Mouse (Mus musculus) heart, postnatal 36 days (tissue): ENCODE measurements around the gene Pgbd5. TPM values are rescaled to one million over a fixed set of nuclear protein-coding genes. Genes with fewer than 3 reads are reported as not detected.

Experiments used
- DNase-seq, 2 experiments: peaks; one replicate each; pipeline ENCODE4 v3.0.0; 2021 to 2022
- intact Hi-C: fragments of 180-260 bp; cut with DNase I; formaldehyde crosslinking; loops from one replicate; pipeline ENCODE4 v1.15.1; 2025
- total RNA-seq, 2 experiments: library from RNA; stranded (reverse); gene quantifications; 2 replicates each; pipeline ENCODE4 v1.2.3; 2021

Gene Pgbd5
- total RNA-seq, 2 experiments from 2014 or later = 0.68 to 0.80 TPM

DNA sequence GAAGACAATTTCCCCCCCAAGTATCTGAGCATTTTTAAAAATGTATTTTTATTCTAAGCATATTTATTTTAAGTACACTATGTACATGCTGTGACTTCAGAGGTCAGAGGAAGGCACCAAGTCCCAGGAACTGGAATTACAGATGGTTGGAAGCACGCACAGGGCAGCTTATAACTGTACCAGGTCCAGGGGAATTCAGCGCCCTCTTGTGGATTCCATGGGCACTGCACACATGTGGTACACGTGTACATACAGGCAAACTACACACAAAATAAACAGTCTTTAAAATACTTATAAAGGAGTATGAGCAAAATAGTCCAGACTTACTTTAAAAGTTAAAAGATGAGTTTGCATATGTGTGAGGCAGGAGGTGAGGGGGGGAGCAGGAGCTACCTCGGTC is 45.5 kb downstream of the Pgbd5 start:
- DNase-seq = no peak
- intact Hi-C loops = no loop called here

- intact Hi-C loops = no loop called here
- DNase-seq = no peak
These were observed 46.4 kb downstream of the Pgbd5 start for GRCm38 (mm10) chr8:124393013-124393412.

GRCm38 (mm10) chr8:124392271-124393012 is 47.0 kb downstream of the Pgbd5 start:
- intact Hi-C loops = no loop called here
- DNase-seq = no peak

DNA sequence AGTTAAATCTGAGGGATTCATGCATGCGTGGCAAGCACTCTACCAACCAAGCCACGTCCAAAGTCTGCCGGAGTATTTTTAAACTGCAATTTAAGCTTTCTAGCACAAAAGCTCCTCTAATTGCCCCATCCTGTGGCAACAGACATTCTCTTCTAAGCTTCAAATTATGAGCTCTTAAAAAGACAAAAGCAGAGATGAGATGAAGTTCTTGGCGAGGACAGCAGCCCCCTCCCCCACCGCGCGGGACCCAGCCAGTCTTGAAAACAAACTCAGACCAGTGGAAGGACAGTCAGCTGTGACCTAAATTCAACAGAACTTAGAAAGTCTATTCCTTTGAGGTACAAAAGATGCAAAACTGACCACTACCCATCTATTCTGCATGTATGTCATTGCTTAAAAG is 48.3 kb downstream of the Pgbd5 start:
- intact Hi-C loops = no loop called here
- no peak for DNase-seq

GRCm38 (mm10) chr8:124389495-124389894 is 50.0 kb downstream of the Pgbd5 start:
- DNase-seq = no peak
- intact Hi-C loops = no loop called here

DNA sequence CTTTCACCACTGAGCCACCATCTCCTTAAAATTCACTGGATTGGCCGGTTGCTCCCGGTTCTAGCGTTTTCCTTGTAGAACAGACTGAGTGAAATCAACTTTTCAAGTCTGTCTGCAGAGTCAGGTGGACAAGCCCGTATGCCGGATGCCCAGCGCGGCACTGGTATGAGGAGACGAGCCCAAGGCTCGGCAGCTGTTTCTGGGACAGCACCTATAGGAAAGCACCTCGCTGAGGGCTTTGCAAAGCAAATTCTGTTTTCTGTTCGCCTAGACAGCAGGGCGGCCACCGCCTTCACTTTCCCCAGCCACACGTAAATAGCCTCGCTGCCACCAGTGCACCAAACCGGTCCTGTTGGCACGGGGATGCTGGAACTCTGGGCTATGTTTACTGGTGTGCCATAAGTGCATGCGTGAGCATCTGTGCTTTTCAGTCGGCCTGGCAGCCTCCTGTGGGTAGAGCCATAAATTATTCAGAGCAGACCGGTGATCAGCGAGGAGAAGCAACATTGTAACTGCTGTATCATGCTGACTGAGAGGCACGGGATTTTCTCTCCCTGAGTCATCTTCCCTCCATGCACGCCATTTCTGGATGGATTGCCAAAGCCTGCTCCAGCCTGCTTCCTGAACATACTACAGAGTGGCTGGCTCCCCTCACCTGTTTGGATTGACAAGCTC is 53.1 kb downstream of the Pgbd5 start:
- intact Hi-C loops = no loop called here
- no peak for DNase-seq

DNA sequence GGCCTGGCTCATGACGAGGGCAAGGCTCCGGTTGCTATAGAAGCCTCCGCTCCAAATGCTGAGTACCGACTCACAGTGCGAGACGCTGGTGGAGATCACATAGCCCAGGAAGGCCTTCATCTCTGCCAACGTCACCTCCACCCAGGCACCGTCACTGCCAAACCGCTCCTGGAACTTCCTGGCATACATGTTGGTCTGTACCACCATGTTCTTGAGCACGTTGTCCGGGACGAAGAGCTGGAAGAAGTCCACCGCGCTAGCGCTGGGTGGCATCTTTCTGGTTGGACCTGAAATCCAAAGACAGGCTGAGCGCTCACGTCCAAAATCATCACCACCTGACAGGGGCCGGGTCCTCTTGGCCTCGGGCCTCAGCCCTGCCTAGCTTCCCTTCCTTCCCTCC is 55.1 kb downstream of the Pgbd5 start:
- intact Hi-C loops = no loop called here
- DNase-seq = no peak

DNA sequence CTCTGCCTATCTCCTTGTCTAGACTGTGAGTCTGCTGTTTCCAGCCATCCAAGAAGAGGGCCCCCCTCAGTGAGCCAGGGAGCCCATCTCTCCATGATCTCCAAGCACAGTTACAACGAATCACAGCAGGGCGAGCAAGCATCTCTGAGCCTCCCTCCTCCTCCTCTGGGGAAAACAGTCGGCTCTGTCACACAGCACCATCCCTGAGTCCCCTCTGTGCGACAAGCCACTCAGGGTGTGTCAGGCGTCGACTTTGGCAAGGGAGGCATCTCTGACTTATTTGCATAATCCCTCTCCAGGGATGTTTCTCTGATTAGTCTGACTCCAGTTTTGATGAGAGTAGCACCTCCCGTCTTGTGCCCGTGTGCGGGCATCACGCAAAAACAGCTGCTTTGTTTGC is 57.2 kb downstream of the Pgbd5 start:
- intact Hi-C loops = no loop called here
- no peak for DNase-seq

- DNase-seq = no peak
- intact Hi-C loops = no loop called here
These were observed 60.2 kb downstream of the Pgbd5 start for GRCm38 (mm10) chr8:124379289-124379688.

- intact Hi-C loops = no loop called here
- DNase-seq = no peak
These were observed 63.1 kb downstream of the Pgbd5 start for GRCm38 (mm10) chr8:124376406-124376805.

DNA sequence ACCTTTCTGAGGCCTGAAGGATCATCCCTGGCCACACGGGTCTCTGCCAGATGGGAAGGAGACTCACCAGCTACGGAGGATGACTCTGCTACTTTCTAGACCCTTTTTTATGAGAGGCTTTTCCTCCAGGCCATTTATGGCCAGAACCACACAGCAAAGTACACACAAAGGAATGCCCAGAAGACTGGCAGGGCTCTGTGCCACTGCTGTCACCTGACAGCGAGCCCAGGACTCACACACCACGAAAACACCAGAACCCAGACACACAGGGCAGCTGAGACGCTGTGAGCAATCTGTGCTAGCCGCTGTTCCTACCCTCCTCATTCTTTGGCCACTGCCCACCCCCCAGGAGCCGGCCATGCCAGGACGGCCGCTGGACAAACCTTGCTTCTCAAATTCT is 63.7 kb downstream of the Pgbd5 start:
- intact Hi-C loops = no loop called here
- DNase-seq = no peak

GRCm38 (mm10) chr8:124375168-124375567 is 64.3 kb downstream of the Pgbd5 start:
- DNase-seq = no peak
- intact Hi-C loops = no loop called here

DNA sequence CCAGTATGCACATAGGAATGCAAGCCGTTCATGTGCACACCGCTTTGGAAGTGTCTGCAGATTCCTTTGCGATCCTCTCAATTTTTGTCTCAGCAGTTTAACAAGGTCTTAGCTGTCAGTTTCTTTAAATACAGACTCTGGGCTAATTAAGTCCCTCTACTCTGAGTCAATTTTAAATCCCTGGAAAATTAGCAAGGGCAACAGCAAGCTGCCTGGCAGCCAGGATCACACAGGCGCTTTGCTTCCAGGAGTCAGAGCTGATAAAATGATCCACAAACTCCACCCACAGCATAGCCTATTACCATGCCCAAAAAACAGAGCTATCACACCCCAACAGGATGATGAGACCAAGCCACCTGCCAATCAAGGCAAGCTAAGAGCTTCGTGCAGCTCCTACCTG is 65.7 kb downstream of the Pgbd5 start:
- DNase-seq = no peak
- intact Hi-C loops = no loop called here

DNA sequence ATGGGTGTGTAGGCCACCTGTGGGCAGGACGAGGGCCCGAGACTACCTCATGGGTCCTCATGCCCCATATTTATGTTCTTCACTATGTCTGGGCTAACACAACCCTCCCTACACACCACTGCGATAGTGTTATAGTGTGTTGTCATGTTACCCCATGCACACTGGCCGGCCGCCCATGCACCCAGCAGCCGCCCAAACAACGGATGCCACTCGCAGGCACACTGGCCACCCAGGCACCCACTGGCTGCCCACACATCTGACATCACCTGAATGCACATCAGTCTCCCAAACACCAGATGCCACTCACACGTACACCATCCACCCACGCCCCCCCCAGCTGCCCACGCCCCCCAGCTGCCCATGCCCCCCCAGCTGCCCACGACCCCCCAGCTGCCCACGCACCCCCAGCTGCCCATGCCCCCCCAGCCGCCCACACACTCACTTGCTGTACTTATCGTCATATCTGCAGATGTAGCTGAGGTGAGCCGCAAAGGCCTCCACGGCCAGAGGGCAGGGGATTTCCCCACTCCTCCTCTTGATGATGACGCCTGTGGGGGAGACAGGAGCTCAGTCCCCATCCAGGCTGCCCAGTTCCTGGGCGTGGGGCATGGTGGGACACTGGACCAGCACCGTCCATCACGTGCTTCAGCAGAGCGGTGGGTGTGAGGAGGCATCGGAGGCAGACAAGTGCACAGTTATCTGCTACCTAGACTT is 67.9 kb downstream of the Pgbd5 start:
- intact Hi-C loops = no loop called here

GRCm38 (mm10) chr8:124370422-124371183 is 68.9 kb downstream of the Pgbd5 start:
- no peak for DNase-seq
- intact Hi-C loops = no loop called here

More for the DNA sequence above, 67.9 kb downstream of the Pgbd5 start:
- DNase-seq = no peak

DNA sequence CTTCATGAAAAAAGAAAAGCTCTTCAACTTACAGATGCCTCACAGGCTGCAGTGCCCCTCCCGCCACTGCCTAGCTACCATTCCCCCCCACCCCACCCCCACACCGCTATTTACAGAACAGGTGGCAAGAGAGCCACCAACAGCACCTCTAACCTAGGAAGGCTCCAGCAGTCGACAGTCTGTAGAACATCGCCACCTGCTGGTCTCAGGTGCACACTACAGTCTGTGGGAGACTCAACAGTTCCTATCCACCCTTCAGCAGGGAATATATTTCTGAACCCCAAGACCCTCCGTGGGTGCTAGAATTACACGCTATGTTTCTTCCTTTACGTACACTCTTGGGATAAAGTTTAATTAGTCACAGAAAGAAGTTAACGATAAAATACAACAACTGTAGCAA is 71.2 kb downstream of the Pgbd5 start:
- DNase-seq = peak; percentile 60 to 74
- intact Hi-C loops = no loop called here

DNA sequence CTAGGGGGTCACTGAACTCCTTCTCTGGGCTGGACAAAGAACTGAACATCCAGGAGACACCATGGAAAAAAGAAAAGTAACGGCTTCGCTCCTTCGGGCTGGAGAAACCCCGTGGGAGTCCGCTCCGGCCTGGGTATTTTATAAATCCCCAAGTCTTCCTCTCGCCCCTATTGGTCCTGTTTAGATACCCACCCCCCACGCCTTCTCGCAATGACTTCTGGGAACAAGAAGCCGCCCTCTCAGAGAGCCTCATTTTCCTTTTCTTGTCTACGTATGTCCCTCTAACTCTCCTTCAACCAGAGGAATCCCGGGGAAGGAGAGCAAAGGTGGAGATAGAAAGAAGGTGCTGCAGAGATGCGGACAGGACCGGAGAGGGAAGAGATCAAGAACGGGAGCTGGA is 76.1 kb downstream of the Pgbd5 start:
- no peak for DNase-seq
- intact Hi-C loops = no loop called here

GRCm38 (mm10) chr8:124362589-124362988 is 76.9 kb downstream of the Pgbd5 start:
- intact Hi-C loops = no loop called here

GRCm38 (mm10) chr8:124361773-124362427 is 77.6 kb downstream of the Pgbd5 start:
- DNase-seq = no peak
- intact Hi-C loops = no loop called here

More at GRCm38 (mm10) chr8:124362589-124362988, 76.9 kb downstream of the Pgbd5 start:
- no peak for DNase-seq

- no peak for DNase-seq
- intact Hi-C loops = no loop called here
These were observed 78.5 kb downstream of the Pgbd5 start for GRCm38 (mm10) chr8:124360911-124361310.
